Mouse (Mus musculus) granulocyte monocyte progenitor cell, adult 5-6 weeks (primary cell): ENCODE measurements at regions not wholly inside any gene's neighbourhood (a gene's known extent, or its start where the extent isn't known, plus 50 kb on each side); places are given as distances from the start of the nearest gene placed in this dataset.

Experiments
- ATAC-seq: replicated peaks from 2 replicates; pipeline ENCODE4 v1.8.0; 2016; ENCODE audit warnings: mild to moderate bottlenecking, moderate TSS enrichment, inconsistent platforms; ENCODE audit not compliant: poor library complexity, severe bottlenecking

GRCm38 (mm10) chr11:18444101-18444500, 490.4 kb upstream of the Etaa1 start:
- ATAC-seq: no peak

GRCm38 (mm10) chr11:18443156-18443555, 489.5 kb upstream of the Etaa1 start:
- no peak for ATAC-seq

DNA sequence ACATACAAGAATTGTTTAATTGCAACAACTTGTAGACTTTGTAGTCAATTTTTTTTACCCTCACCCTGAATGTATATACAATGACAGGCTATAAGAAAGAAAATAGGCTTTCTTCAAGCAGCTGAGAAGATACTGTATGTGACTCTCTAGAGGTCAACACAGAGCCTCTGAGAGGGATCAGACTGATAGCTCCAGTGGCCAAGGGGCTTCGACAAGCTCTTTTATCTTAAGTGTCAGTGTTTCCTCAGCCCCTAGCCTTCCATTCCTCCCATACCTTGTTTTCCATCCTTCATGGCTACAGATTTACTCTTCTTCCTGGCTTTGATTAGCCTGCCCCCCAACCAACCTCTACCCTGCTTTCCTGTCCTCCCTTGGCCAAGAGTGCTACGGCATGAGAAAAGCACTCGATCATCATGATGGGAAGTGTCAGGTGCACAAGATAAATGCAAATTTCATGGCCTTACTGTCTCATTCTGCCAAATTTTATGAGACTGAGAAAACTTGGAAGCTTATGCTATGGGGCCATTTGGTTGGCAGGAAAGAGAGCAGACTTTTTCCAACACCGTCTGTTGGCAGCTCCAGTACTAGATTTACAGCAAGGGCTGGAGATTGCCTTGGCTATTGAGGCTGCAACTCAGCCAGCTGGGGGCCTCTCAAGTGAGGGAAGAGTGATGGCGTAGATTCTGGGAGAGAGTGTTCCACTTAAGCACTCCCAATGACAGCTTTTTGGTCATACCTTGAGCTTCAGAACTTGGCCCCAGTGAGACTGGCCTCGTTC, 484.3 kb upstream of the Etaa1 start:
- no peak for ATAC-seq

GRCm38 (mm10) chr11:18421076-18421475, 467.4 kb upstream of the Etaa1 start:
- no peak for ATAC-seq

DNA sequence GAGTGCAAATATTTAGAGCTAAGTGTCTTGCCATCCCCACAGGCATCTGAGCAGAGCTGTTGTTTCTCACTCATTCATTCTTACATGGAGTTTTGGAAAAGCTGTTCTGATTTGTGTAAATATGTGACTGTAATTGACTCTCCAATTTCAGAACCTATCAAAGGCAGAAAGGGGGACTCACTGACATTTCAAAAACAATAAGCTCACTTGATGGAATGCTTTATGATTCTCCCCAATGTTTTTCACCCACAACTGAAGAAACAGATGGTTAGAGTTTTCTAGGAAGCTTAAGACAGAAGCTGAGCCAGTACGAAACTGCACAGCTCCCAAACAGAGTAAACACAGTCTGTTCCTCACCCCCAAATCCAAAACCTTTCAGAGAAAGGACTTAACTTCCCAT, 460.1 kb upstream of the Etaa1 start:
- no peak for ATAC-seq

GRCm38 (mm10) chr11:18408071-18408752, 454.5 kb upstream of the Etaa1 start:
- no peak for ATAC-seq

DNA sequence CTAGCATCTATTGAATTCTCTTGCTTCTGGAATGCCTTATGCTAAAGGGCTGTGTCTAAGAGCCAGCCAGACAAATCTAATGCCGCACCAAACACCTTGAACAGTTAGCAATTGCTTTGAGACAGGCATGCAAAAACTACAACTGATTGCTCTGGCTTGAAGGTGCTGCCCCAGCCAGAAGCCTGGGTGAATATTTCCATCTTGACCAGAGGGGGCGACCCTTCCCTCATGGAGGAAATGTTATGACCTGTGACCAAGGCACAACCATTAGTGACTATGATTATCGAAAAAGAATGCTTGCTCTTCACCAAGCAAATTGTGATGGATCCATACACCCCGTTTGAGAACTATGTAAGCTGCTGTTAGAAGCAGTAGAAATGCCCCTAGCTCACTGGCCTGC, 445.9 kb upstream of the Etaa1 start:
- no peak for ATAC-seq

DNA sequence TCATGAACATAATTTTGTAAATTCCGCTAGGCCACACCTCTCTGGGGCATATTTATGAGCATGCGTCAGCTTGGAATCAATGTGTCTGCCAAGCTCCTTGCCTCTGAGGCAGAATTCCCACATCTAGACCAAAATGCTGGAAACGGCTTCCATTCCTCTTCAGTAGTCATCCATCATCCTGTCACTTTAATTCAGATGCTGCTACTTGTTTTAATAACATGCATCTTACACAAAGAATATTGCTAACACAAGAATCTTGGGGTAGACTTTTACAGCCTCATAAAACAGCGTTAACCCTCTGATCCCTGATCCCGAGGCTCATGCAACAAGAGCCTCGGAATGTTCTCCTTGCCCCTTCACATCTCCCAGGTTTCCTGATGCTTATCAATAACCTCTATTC, 442.7 kb upstream of the Etaa1 start:
- no peak for ATAC-seq

- ATAC-seq: no peak
Observed at GRCm38 (mm10) chr11:18395631-18396030, 442.0 kb upstream of the Etaa1 start.

DNA sequence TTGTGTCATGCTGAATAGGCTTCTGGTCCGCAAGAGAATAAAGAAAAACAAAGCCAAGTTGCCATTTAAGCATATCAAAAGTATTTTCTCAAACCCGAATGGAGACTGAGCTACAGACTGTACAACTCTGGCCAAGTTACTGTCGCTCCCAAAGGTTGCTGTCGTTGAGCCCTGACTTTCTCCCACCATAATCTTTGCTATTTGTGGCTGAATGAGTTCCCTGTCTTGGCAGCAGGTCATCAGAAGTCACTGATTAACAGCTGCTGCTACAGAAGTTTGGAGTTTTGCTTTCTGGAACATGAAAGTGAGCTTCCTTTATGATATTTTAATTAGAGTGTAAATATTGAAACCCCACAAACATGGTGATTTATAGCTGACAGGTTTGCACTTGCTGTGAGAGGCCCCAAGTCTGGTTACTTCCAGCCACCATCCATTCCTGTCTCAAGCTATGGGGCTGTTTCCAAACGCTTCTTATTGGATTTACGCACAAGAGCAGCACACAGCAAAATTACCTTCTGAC, 419.2 kb upstream of the Etaa1 start:
- no peak for ATAC-seq

- no peak for ATAC-seq
Observed at GRCm38 (mm10) chr11:18371304-18371703, 417.6 kb upstream of the Etaa1 start.

DNA sequence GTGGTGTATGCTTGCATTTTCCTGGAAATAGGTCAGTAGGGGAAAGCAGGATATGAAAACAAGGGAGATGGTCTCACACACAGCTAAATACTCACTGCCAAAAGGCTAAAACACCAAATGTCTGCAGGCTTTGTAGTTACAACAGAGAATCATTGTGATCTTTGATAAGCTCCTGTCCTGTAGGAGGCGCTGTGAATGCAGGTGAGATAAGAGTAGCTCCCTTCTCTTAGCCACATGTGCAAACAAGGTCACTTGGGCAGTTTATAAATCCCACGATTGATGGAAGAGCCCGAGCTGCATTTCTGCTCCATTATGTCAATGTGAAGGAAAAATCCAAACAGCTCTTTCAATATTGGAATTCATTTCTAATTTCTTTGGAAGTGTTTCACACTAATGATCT, 417.2 kb upstream of the Etaa1 start:
- no peak for ATAC-seq

DNA sequence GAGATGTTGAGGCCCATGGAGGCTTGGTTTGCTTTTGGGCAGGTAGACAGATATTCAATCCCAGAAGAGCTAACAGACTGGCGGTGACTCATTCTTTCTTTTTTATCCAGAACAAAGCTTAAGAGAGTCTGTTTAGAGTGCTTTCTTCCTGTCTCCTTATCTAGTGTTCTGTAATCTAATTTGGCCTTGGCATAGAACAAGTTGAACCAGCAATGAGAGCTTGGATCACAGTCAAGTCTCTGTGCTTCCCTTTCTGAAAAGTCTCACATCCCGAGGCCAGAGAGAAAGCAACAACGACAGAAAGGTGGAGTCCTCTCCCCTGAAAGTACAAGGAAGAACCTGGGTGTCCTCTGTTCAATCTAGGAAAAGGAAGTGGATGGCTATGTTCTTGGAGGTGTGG, 401.2 kb upstream of the Etaa1 start:
- no peak for ATAC-seq

DNA sequence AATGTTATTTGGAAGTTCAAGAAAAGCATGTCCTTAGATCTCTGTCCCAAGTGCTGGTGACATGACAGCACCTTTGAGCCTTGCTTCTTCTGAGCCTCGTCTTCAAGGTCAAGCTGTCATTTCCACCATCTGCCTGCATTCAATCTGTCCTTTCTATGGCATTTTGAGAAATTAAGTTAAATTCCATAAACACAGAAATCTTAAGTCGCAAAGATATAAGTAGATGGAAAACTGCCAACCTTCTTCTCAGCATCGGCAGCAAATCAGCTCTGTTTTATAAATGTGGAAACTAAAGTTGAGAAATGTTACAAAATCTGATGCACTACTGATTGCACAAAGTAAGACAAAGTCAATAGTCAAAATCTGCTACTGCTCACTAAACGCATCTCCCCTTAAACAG, 400.5 kb upstream of the Etaa1 start:
- ATAC-seq: no peak

DNA sequence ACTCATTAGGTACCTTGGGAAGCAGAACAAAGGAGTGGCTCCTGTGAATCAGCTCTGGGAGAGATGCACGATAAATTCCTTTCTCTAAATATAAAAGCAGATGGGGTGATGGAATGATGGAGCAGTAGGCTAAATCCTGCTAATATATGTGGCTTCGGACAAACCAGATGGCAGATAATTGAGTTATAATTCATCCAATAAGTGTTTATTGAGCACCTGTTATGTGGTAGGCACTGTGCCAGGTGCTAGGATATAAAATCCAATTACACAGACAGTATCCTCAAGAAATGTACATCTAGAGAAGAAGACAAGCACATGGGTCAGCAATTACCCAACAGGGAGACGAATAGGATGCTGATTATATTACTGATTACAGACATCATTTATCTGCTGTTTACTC, 394.2 kb upstream of the Etaa1 start:
- no peak for ATAC-seq

- ATAC-seq: no peak
Observed at GRCm38 (mm10) chr11:18313510-18314301, 360.0 kb upstream of the Etaa1 start.

GRCm38 (mm10) chr11:18296194-18297125, 342.8 kb upstream of the Etaa1 start:
- no peak for ATAC-seq

GRCm38 (mm10) chr11:18278585-18279136, 325.0 kb upstream of the Etaa1 start:
- no peak for ATAC-seq

GRCm38 (mm10) chr11:18272392-18272791, 318.7 kb upstream of the Etaa1 start:
- no peak for ATAC-seq

- ATAC-seq: no peak
Observed at GRCm38 (mm10) chr11:18266161-18266560, 312.5 kb upstream of the Etaa1 start.
